Mouse (Mus musculus): ENCODE results near the gene Fbxo34. TPM values are rescaled to one million over a fixed set of nuclear protein-coding genes. Genes with fewer than 3 reads are reported as not detected.

Fbxo34 gene
- polyA plus RNA-seq, 1 experiment from 2014 or later = 18.1 TPM

DNA sequence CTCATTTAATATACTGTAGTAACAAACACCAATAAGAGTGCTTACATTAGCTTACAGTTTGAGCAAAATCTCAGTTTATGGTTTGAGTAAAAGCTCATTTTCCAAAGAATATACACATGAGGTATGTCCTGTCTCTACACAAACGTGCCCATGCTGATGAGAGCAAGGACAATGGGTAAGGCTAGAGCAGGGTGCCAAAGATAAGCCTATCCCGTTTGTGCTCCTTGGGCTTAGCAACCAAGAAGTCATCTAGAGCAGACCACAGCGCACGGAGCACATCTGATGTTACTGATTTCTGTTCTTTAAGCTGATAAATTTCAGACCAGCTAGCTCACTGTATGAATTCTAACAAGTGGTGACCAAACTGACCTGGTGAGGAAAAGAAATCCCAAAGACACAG is 94.7 kb downstream of the Fbxo34 start:
- no peak for DNase-seq (ENCODE audit: low spot score)
- no peak for ATAC-seq
- Histone ChIP-seq H3K9me3 (ENCODE audit: low read length) (no peaks in the 10 kb centered on the region), H3K36me3 (ENCODE audit: insufficient read depth, low read length) (peaks cover 65% of the 10 kb centered on the region), H3K4me1 (ENCODE audit: insufficient read depth, low read depth, low read length) (no peaks in the 10 kb centered on the region), H3K27me3 (replicated peaks; ENCODE audit: insufficient read depth, low read length) (no peaks in the 10 kb centered on the region), H3K9ac (replicated peaks; ENCODE audit: low read depth) (no peak overlapping the region), H3K27ac (ENCODE audit: low read length) (no peak overlapping the region), H3K4me2 (replicated peaks; ENCODE audit: low read depth, low read length) (no peak overlapping the region), H3K4me3 (ENCODE audit: low read depth, low read length) (no peak overlapping the region)
- 93% methylated on average over 4 of the region's 4 CpGs for WGBS
- TF ChIP-seq CTCF (IDR thresholded peaks at IDR 0.05) (no peak), EP300 (IDR thresholded peaks at IDR 0.05) (no peak)

DNA sequence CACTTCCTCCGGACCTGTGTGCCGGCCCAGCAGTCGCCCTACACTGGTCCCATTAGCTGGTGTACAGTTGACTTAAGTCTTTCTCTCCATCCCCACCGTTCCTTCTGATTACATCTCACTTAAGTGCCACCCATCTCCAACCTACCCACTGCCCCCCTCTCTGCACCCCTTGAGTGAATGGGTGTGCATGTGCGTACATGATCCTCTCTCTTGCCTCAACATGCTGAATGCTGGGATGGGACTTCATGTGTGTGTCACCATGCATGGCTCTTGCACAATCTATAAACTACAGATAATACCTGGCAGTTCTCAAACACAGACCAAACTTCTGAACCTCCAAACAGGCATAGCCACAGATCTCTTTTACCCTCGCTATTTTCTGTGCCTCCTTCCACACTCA is 101.4 kb downstream of the Fbxo34 start:
- TF ChIP-seq EP300 (IDR thresholded peaks at IDR 0.05) = no peak
- TF ChIP-seq CTCF (IDR thresholded peaks at IDR 0.05) = no peak

DNA sequence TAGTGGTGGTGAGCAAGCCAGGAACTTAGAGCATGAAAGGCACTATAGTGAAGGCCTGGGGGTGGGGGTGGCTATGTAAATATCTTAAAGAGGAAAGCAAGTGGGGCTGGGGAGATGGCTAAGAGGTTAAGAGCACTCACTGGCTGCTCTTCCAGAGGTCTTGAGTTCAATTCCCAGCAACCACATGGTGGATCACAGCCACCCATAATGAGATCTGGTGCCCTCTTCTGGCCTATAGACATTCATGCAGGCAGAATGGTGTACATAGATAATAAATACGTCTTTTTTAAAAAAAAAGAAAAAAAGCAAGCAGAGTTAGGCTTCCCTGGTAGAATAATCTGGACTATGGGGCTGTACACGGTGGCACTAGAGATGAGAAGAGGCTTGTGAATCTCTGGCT is 103.2 kb downstream of the Fbxo34 start:
- no peak overlapping the region for H3K27ac ChIP-seq (ENCODE audit: low read length)
- DNase-seq (ENCODE audit: low spot score) (no peak), ATAC-seq (no peak)
- H3K4me2 ChIP-seq (replicated peaks; ENCODE audit: low read depth, low read length) = no peak overlapping the region
- no peaks in the 10 kb centered on the region for H3K9me3 ChIP-seq (ENCODE audit: low read length)
- no peak overlapping the region for H3K4me3 ChIP-seq (ENCODE audit: low read depth, low read length)
- WGBS = 91% methylated on average over 2 of the region's 2 CpGs
- no peak overlapping the region for H3K9ac ChIP-seq (replicated peaks; ENCODE audit: low read depth)
- peaks cover 17% of the 10 kb centered on the region; the same call in 1 of the 2 replicates for H3K36me3 ChIP-seq (ENCODE audit: insufficient read depth, low read length)
- TF ChIP-seq CTCF (IDR thresholded peaks at IDR 0.05) (peak; percentile 18; the same call in 1 of the 2 replicates), EP300 (IDR thresholded peaks at IDR 0.05) (no peak)
- no peaks in the 10 kb centered on the region for H3K4me1 ChIP-seq (ENCODE audit: insufficient read depth, low read depth, low read length)
- H3K27me3 ChIP-seq (replicated peaks; ENCODE audit: insufficient read depth, low read length) = no peaks in the 10 kb centered on the region

More for the DNA sequence above, 101.4 kb downstream of the Fbxo34 start:
- ATAC-seq (no peak), DNase-seq (ENCODE audit: low spot score) (no peak)
- H3K27me3 ChIP-seq (replicated peaks; ENCODE audit: insufficient read depth, low read length) = no peaks in the 10 kb centered on the region
- no peak overlapping the region for H3K4me2 ChIP-seq (replicated peaks; ENCODE audit: low read depth, low read length)
- WGBS = 93% methylated on average over 6 of the region's 6 CpGs
- no peaks in the 10 kb centered on the region for H3K9me3 ChIP-seq (ENCODE audit: low read length)
- H3K9ac ChIP-seq (replicated peaks; ENCODE audit: low read depth) = no peak overlapping the region
- H3K4me1 ChIP-seq (ENCODE audit: insufficient read depth, low read depth, low read length) = no peaks in the 10 kb centered on the region
- H3K36me3 ChIP-seq (ENCODE audit: insufficient read depth, low read length) = peaks cover 32% of the 10 kb centered on the region
- H3K27ac ChIP-seq (ENCODE audit: low read length) = no peak overlapping the region
- H3K4me3 ChIP-seq (ENCODE audit: low read depth, low read length) = no peak overlapping the region

DNA sequence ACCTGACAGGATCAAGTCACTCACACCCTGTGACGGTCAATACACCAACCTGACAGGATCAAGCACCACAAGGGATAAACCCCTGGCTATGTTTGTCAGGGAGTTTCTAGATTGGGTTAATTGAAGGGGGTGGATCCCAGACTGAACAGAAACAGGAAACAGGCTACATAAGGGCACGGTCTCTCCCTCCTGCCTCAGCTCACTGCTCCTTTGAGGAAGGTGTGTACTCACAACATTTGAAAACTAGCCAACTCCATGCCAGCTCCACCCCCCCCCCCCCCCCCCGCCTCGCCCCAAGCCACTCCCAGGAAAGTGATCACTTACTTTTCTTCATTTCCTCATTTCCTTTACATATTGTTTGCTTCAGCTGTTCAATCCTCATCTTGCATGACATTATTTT is 104.0 kb downstream of the Fbxo34 start:
- no peak overlapping the region for H3K9ac ChIP-seq (replicated peaks; ENCODE audit: low read depth)
- H3K27ac ChIP-seq (ENCODE audit: low read length) = no peak overlapping the region
- no peak for TF ChIP-seq EP300 (IDR thresholded peaks at IDR 0.05)
- TF ChIP-seq CTCF (IDR thresholded peaks at IDR 0.05) = no peak
- 88% methylated on average over 4 of the region's 4 CpGs for WGBS
- ATAC-seq = no peak
- H3K36me3 ChIP-seq (ENCODE audit: insufficient read depth, low read length) = peaks cover 9% of the 10 kb centered on the region; the same call in 1 of the 2 replicates
- no peak overlapping the region for H3K4me2 ChIP-seq (replicated peaks; ENCODE audit: low read depth, low read length)
- H3K9me3 ChIP-seq (ENCODE audit: low read length) = no peaks in the 10 kb centered on the region
- H3K4me3 ChIP-seq (ENCODE audit: low read depth, low read length) = no peak overlapping the region
- H3K27me3 ChIP-seq (replicated peaks; ENCODE audit: insufficient read depth, low read length) = no peaks in the 10 kb centered on the region
- no peak for DNase-seq (ENCODE audit: low spot score)
- no peaks in the 10 kb centered on the region for H3K4me1 ChIP-seq (ENCODE audit: insufficient read depth, low read depth, low read length)

DNA sequence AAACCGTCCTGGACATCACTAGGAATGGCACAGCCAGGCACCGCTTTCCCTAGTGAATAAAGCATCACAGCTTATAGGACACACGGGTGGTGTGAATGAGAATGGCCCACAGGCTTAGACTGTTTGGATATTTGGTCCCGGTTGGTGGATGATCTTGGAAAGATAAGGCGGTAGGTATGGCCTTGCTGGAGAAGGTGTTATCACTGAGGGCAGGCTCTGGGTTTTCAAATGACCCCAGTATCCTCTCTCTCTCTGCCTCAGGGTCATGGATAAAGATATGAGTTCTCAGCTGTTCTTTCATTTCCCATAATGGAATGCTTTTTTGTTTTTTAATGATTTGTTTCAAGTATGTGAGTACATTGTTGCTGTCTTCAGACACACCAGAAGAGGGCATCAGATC is 105.0 kb downstream of the Fbxo34 start:
- no peaks in the 10 kb centered on the region for H3K9me3 ChIP-seq (ENCODE audit: low read length)
- H3K4me3 ChIP-seq (ENCODE audit: low read depth, low read length) = no peak overlapping the region
- H3K4me2 ChIP-seq (replicated peaks; ENCODE audit: low read depth, low read length) = no peak overlapping the region
- peaks cover 7% of the 10 kb centered on the region; the same call in 1 of the 2 replicates for H3K36me3 ChIP-seq (ENCODE audit: insufficient read depth, low read length)
- no peak overlapping the region for H3K27ac ChIP-seq (ENCODE audit: low read length)
- DNase-seq (ENCODE audit: low spot score) (no peak), ATAC-seq (no peak)
- H3K9ac ChIP-seq (replicated peaks; ENCODE audit: low read depth) = no peak overlapping the region
- no peaks in the 10 kb centered on the region for H3K27me3 ChIP-seq (replicated peaks; ENCODE audit: insufficient read depth, low read length)
- TF ChIP-seq CTCF (IDR thresholded peaks at IDR 0.05) (no peak), EP300 (IDR thresholded peaks at IDR 0.05) (no peak)
- 91% methylated on average over 5 of the region's 5 CpGs for WGBS
- H3K4me1 ChIP-seq (ENCODE audit: insufficient read depth, low read depth, low read length) = no peaks in the 10 kb centered on the region

DNA sequence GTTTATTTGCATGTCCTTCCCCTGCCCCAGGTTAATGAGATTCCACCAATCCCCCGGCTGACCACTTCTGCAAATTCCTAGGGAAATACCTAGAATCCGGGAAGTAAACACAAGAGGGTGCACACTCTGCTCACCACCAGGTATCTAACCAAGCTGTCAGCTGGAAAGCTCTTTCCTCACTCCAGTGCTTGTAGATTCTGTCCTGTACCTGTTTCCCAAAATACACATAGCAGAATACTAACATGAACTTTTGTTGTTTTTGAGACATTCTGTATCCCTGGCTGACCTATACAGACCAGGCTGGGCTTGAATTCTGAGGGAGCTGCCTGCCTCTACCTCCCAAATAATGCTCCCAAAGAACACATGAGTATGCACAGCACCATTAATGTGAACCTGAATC is 110.5 kb downstream of the Fbxo34 start:
- no peaks in the 10 kb centered on the region for H3K9me3 ChIP-seq (ENCODE audit: low read length)
- H3K4me3 ChIP-seq (ENCODE audit: low read depth, low read length) = no peak overlapping the region
- 61% methylated on average over 2 of the region's 2 CpGs for WGBS
- no peaks in the 10 kb centered on the region for H3K27me3 ChIP-seq (replicated peaks; ENCODE audit: insufficient read depth, low read length)
- ATAC-seq (no peak), DNase-seq (ENCODE audit: low spot score) (no peak)
- H3K4me2 ChIP-seq (replicated peaks; ENCODE audit: low read depth, low read length) = no peak overlapping the region
- TF ChIP-seq EP300 (IDR thresholded peaks at IDR 0.05) (no peak), CTCF (IDR thresholded peaks at IDR 0.05) (no peak)
- H3K4me1 ChIP-seq (ENCODE audit: insufficient read depth, low read depth, low read length) = 0 out of 2 replicates have a peak, but pooled peaks cover 3% of the 10 kb centered on the region
- no peak overlapping the region for H3K9ac ChIP-seq (replicated peaks; ENCODE audit: low read depth)
- H3K36me3 ChIP-seq (ENCODE audit: insufficient read depth, low read length) = no peaks in the 10 kb centered on the region
- H3K27ac ChIP-seq (ENCODE audit: low read length) = no peak overlapping the region

DNA sequence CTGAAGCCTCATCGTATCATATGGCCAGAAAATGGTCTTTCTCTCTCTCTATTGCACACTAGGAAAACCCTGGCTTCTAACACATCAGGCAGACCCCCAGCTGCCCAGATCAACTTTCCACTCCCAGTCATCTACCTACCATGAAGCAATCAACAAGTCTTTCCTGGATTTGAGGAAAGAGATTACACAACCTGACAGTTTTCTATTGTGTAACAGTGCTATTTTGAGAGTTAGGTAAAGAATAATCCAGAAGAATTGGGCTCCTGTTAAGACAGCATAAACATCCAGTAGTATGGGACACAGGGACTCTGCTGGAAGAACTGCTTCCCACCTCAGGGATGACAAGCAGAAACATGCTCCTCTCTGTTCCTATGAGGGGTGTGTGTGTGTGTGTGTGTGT is 112.3 kb downstream of the Fbxo34 start:
- Histone ChIP-seq H3K27ac (ENCODE audit: low read length) (no peak overlapping the region), H3K9me3 (ENCODE audit: low read length) (no peaks in the 10 kb centered on the region), H3K4me2 (replicated peaks; ENCODE audit: low read depth, low read length) (no peak overlapping the region), H3K36me3 (ENCODE audit: insufficient read depth, low read length) (no peaks in the 10 kb centered on the region), H3K9ac (replicated peaks; ENCODE audit: low read depth) (no peak overlapping the region), H3K4me1 (ENCODE audit: insufficient read depth, low read depth, low read length) (peaks cover 4% of the 10 kb centered on the region; the same call in 1 of the 2 replicates), H3K4me3 (ENCODE audit: low read depth, low read length) (no peak overlapping the region), H3K27me3 (replicated peaks; ENCODE audit: insufficient read depth, low read length) (no peaks in the 10 kb centered on the region)
- ATAC-seq (no peak), DNase-seq (ENCODE audit: low spot score) (peak; percentile 37)
- no peak for TF ChIP-seq CTCF (IDR thresholded peaks at IDR 0.05)
- peak; percentile 52 for TF ChIP-seq EP300 (IDR thresholded peaks at IDR 0.05)
- WGBS = 82% methylated on average over 1 of the region's 1 CpGs

All from lung, postnatal 0 days (tissue).